Mouse (Mus musculus) spleen, adult 2 months (tissue): ENCODE data around the gene Car5a. TPM values are rescaled to one million over a fixed set of nuclear protein-coding genes. Genes with fewer than 3 reads are reported as not detected.

Experiments
- DNase-seq, 2 experiments: peaks; one replicate each; pipeline versions ENCODE4 v3.0.0 to v3.0.0-alpha.2; 2012 to 2021; ENCODE audit warnings: low spot score in 2 of 2, low read depth in 1 of 2
- H3K27ac ChIP-seq: fragments of 200-500 bp; 2 replicates; pipeline ENCODE4 v1.5.1; 2012; ENCODE audit warnings: low read length, inconsistent platforms; ENCODE audit not compliant: insufficient read depth
- H3K27me3 ChIP-seq: fragments of 200-500 bp; 2 replicates; pipeline ENCODE4 v1.6.1; 2012; ENCODE audit warnings: mild to moderate bottlenecking, moderate library complexity, low read length, inconsistent platforms; ENCODE audit not compliant: control insufficient read depth, insufficient read depth
- H3K36me3 ChIP-seq: fragments of 200-500 bp; 2 replicates; pipeline ENCODE4 v1.6.1; 2012; ENCODE audit warnings: mild to moderate bottlenecking, low read length, inconsistent platforms; ENCODE audit not compliant: control insufficient read depth, insufficient read depth
- H3K4me1 ChIP-seq: fragments of 200-500 bp; 2 replicates; pipeline ENCODE4 v1.6.1; 2011; ENCODE audit warnings: inconsistent platforms; ENCODE audit not compliant: control insufficient read depth, insufficient read depth, insufficient read length
- H3K4me3 ChIP-seq: fragments of 200-500 bp; 2 replicates; pipeline ENCODE4 v1.5.1; 2011; ENCODE audit warnings: mild to moderate bottlenecking, inconsistent platforms; ENCODE audit not compliant: insufficient read depth, insufficient read length; ENCODE audit errors: extremely low read depth
- CTCF ChIP-seq: fragments of 200-500 bp; IDR thresholded peaks from 2 replicates; pipeline ENCODE4 v1.5.1; 2011; ENCODE audit warnings: mild to moderate bottlenecking, inconsistent platforms; ENCODE audit not compliant: insufficient read depth, insufficient read length, insufficient replicate concordance; ENCODE audit errors: extremely low read depth
- POLR2A ChIP-seq: fragments of 200-500 bp; IDR thresholded peaks from 2 replicates; pipeline ENCODE4 v1.6.1; 2011; ENCODE audit warnings: low read depth, low read length, inconsistent platforms
- WGBS: fragments of 180-500 bp; shearing (Covaris S2); methylation state at CpG from one replicate; pipeline ENCODE4 v1.1.7; 2018; 5-methylcytosine and 5-hydroxymethylcytosine counted together
- polyA plus RNA-seq: library from polyadenylated mRNA; depleted of rRNA; stranded (reverse); fragments of >200 nt; gene quantifications from 2 replicates; pipeline ENCODE4 v1.2.3, GENCODE M21; 2012

The Car5a gene
- polyA plus RNA-seq, 1 experiment: 0.08 TPM

- DNase-seq: peak; percentile 12 to 27
- TF ChIP-seq POLR2A (no peak), CTCF (no peak)
Measured at GRCm38 (mm10) chr8:121906542-121907512, 37.9 kb downstream of the Car5a start.

GRCm38 (mm10) chr8:121905864-121906263, 38.8 kb downstream of the Car5a start:
- no peak for TF ChIP-seq POLR2A
- no peak for TF ChIP-seq CTCF
- Histone ChIP-seq H3K4me3 (no peak overlapping the region), H3K27me3 (no peaks in the 10 kb centered on the region), H3K36me3 (no peaks in the 10 kb centered on the region), H3K4me1 (peaks cover 4% of the 10 kb centered on the region; the same call in 1 of the 2 replicates), H3K27ac (no peak overlapping the region)
- 34% methylated on average over 5 of the region's 5 CpGs for WGBS
- no peak for DNase-seq

More at GRCm38 (mm10) chr8:121906542-121907512, 37.9 kb downstream of the Car5a start:
- Histone ChIP-seq H3K4me3 (peak overlapping the region; percentile 85), H3K4me1 (peaks cover 4% of the 10 kb centered on the region; the same call in 1 of the 2 replicates), H3K36me3 (no peaks in the 10 kb centered on the region), H3K27ac (0 out of 2 replicates have a peak overlapping the region, but pooled peaks have one; percentile 10), H3K27me3 (no peaks in the 10 kb centered on the region)
- WGBS: under 1% methylated on average over 69 of the region's 72 CpGs

GRCm38 (mm10) chr8:121905420-121905819, 39.3 kb downstream of the Car5a start:
- Histone ChIP-seq H3K4me3 (no peak overlapping the region), H3K4me1 (peaks cover 4% of the 10 kb centered on the region; the same call in 1 of the 2 replicates), H3K36me3 (no peaks in the 10 kb centered on the region), H3K27me3 (no peaks in the 10 kb centered on the region), H3K27ac (no peak overlapping the region)
- TF ChIP-seq CTCF (no peak), POLR2A (no peak)
- no peak for DNase-seq
- WGBS: 60% methylated on average over 1 of the region's 1 CpGs

- TF ChIP-seq POLR2A: no peak
- TF ChIP-seq CTCF: no peak
- no peaks in the 10 kb centered on the region for H3K27me3 ChIP-seq
- 89% methylated on average over 9 of the region's 9 CpGs for WGBS
- H3K4me1 ChIP-seq: peaks cover 4% of the 10 kb centered on the region; the same call in 1 of the 2 replicates
- H3K27ac ChIP-seq: no peak overlapping the region
- H3K36me3 ChIP-seq: no peaks in the 10 kb centered on the region
- no peak for DNase-seq
- no peak overlapping the region for H3K4me3 ChIP-seq
Measured at GRCm38 (mm10) chr8:121904999-121905398, 39.7 kb downstream of the Car5a start.

GRCm38 (mm10) chr8:121903977-121904376, 40.7 kb downstream of the Car5a start:
- H3K36me3 ChIP-seq: no peaks in the 10 kb centered on the region

GRCm38 (mm10) chr8:121901498-121902236, 43.0 kb downstream of the Car5a start:
- H3K4me1 ChIP-seq: no peaks in the 10 kb centered on the region; the same call in 1 of the 2 replicates
- 86% methylated on average over 8 of the region's 8 CpGs for WGBS

More at GRCm38 (mm10) chr8:121903977-121904376, 40.7 kb downstream of the Car5a start:
- Histone ChIP-seq H3K27ac (no peak overlapping the region), H3K4me3 (no peak overlapping the region), H3K4me1 (peaks cover 4% of the 10 kb centered on the region; the same call in 1 of the 2 replicates), H3K27me3 (no peaks in the 10 kb centered on the region)
- 85% methylated on average over 6 of the region's 6 CpGs for WGBS
- no peak for DNase-seq
- TF ChIP-seq POLR2A: no peak
- TF ChIP-seq CTCF: no peak

More at GRCm38 (mm10) chr8:121901498-121902236, 43.0 kb downstream of the Car5a start:
- no peak for DNase-seq
- no peak overlapping the region for H3K27ac ChIP-seq
- H3K36me3 ChIP-seq: no peaks in the 10 kb centered on the region
- no peak for TF ChIP-seq CTCF
- TF ChIP-seq POLR2A: no peak
- no peak overlapping the region for H3K4me3 ChIP-seq
- H3K27me3 ChIP-seq: no peaks in the 10 kb centered on the region
